Mouse (Mus musculus) lung, postnatal 10 days (tissue): ENCODE measurements at regions not wholly inside any gene's neighbourhood (a gene's known extent, or its start where the extent isn't known, plus 50 kb on each side); places are given as distances from the start of the nearest gene placed in this dataset.
"Not testable (repeated sequence)": the region's sequence is repeated elsewhere in the genome, so short reads cannot be mapped to it uniquely, and the experiment has no call there.

ENCODE experiments used
- DNase-seq: peaks from one replicate; pipeline ENCODE4 v3.0.0; 2021

GRCm38 (mm10) chr2:147989616-147990015 lies 57.2 kb downstream of the Foxa2 start:
- DNase-seq, result no peak

- DNase-seq, result no peak
These were observed 58.2 kb downstream of the Foxa2 start for GRCm38 (mm10) chr2:147988586-147988985.

- no peak for DNase-seq
These were observed 61.6 kb downstream of the Foxa2 start for GRCm38 (mm10) chr2:147985261-147985575.

- no peak for DNase-seq
These were observed 62.1 kb downstream of the Foxa2 start for GRCm38 (mm10) chr2:147984547-147985260.

- no peak for DNase-seq
These were observed 65.8 kb downstream of the Foxa2 start for GRCm38 (mm10) chr2:147980929-147981479.

- no peak for DNase-seq
These were observed 66.4 kb downstream of the Foxa2 start for GRCm38 (mm10) chr2:147980408-147980807.

- DNase-seq, result no peak
These were observed 67.0 kb downstream of the Foxa2 start for GRCm38 (mm10) chr2:147979660-147980364.

GRCm38 (mm10) chr2:147979001-147979400 lies 67.8 kb downstream of the Foxa2 start:
- DNase-seq, result no peak

- DNase-seq, result no peak
These were observed 72.0 kb downstream of the Foxa2 start for GRCm38 (mm10) chr2:147974776-147975175.

GRCm38 (mm10) chr2:147968671-147969070 lies 78.1 kb downstream of the Foxa2 start:
- peak; percentile 30 for DNase-seq

- DNase-seq, result no peak
These were observed 78.8 kb downstream of the Foxa2 start for GRCm38 (mm10) chr2:147967829-147968529.

GRCm38 (mm10) chr2:147963284-147963683 lies 83.5 kb downstream of the Foxa2 start:
- DNase-seq, result not testable (repeated sequence)

- no peak for DNase-seq
These were observed 85.1 kb downstream of the Foxa2 start for GRCm38 (mm10) chr2:147961633-147962032.

GRCm38 (mm10) chr2:147954183-147954582 lies 92.6 kb downstream of the Foxa2 start:
- DNase-seq, result no peak

- no peak for DNase-seq
These were observed 95.5 kb downstream of the Foxa2 start for GRCm38 (mm10) chr2:147951233-147951632.

- DNase-seq, result no peak
These were observed 102.4 kb downstream of the Foxa2 start for GRCm38 (mm10) chr2:147944171-147945040.

GRCm38 (mm10) chr2:147942591-147942990 lies 104.2 kb downstream of the Foxa2 start:
- DNase-seq, result no peak

GRCm38 (mm10) chr2:147941319-147941718 lies 105.5 kb downstream of the Foxa2 start:
- no peak for DNase-seq

GRCm38 (mm10) chr2:147932494-147932893 lies 114.3 kb downstream of the Foxa2 start:
- DNase-seq, result no peak

GRCm38 (mm10) chr2:147929031-147929711 lies 117.6 kb downstream of the Foxa2 start:
- no peak for DNase-seq

- DNase-seq, result peak; percentile 60
These were observed 118.7 kb downstream of the Foxa2 start for GRCm38 (mm10) chr2:147927792-147928670.
